Mouse (Mus musculus) hindlimb bud, embryonic 11.5 days (tissue): ENCODE data around the gene Nfia.

Source experiments
- DNase-seq: peaks from one replicate; pipeline ENCODE4 v3.0.0-alpha.2; 2012; ENCODE audit warnings: low read depth, low spot score; ENCODE audit errors: extremely low spot score

The Nfia gene

DNA sequence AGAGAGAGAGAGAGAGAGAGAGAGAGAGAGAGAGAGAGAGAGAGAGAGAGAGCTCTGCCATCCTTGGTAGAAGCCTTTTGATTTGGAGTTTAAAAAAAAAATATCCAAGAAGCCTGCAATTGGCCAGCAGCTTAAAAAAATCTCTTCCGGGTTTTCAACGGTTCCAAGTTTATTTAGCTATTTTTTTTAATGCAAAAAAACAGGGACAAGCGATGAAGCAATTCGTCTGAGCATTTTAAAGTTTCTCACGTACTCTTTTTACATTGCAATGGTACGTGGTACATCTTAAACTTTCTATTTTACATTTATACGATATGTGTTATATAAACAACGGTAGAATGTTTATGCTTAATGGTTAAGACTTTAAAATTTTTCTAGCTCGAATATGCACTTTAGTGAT, at the start of gene Nfia:
Gene Nfia, plus strand, starts transcription at position 94 of the 400 bp plus-strand sequence.
- no peak for DNase-seq

DNA sequence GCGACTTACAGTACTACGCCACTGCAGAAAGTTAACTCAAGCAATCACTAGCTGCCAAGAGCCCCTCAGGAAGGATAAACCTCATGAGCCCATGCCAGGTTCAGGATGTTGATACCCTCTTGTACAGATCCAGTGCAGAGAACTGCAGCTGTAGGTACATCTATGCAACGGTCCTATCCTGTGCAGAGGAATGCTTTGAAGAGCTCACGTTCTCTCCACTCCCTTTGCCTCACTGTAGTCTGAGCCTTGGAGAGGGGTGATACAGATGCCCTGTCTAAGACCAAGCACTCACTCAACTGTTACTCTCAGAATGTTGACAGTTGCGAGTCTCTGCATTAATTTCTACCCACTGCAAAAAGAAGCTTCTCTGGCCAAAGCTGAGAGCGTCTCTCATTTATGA, 49.2 kb upstream of the Nfia start:
- DNase-seq, result no peak

DNA sequence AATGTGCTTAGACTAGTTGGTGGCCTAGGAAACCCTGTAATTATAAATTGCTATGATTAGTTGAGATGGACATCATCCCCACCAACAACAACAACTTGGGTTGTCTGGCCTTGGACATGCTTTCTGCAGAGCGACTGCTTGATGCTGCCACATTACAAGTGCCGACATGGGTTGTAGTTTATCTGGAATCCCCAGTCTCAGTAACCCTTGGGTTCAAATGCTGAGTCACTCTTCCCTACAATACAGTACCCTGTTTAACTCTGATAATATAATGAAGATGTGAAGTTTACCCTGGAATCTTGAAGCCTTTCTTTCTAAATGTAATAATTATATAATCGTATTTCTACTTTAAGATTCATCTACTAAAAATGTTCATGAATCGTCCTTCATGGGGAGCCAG, 44.0 kb upstream of the Nfia start:
- DNase-seq, result no peak

DNA sequence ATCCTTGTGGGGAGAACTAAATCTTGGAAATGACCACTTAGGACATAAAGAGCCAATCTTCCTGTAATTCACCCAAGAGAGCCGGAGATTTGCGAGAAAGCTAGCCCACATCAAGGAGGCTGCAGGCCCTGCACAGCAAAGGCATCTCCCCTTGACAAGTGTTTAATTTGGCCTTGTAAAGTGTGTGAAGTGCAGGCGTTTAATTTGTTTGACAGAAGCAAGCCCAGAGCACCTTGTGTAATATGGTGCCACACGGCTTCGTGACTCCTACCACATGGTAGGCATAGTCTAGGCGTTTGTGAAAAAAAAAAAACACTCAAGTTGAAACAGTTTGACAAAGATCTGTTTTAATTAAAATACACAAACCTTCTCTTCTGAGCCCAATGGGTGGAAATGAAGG, 42.5 kb upstream of the Nfia start:
- DNase-seq, result no peak

DNA sequence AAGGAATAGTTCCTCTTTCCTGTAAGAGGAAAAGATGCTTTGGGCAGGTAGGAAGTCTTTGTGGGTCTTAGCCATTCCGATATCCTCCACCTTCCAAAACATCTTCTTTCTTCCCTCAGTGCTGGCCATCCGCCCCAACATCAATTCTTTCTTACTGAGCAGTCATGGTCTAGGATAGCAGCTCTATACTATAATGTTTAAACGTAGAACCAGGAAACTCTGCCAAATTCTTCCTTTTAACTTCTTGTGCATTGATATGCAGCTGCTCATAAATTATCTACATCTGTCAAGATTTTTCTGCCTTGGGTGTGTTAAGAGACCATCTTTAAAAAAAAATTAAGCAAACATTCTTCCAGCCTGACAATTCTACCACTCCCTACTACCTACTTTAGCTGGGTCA, 42.1 kb upstream of the Nfia start:
- DNase-seq, result no peak

DNA sequence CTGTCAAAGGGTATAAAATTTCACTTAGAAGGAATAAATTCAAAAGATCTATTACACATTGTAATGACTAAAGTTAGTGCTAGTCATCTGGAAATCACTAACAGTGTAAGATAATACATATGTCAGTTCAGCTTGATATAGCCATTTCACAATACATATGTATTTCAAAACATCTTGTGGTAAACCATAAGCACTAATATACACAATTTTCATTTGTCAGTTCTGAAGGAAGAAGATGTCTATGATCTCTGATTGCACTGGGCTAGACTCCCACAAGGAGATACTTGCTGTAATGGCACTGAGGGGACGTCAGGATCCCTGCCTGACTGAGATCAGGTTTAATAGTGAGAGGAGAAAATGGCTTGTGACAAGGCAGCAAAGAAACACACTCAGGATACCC, 39.1 kb upstream of the Nfia start:
- no peak for DNase-seq

DNA sequence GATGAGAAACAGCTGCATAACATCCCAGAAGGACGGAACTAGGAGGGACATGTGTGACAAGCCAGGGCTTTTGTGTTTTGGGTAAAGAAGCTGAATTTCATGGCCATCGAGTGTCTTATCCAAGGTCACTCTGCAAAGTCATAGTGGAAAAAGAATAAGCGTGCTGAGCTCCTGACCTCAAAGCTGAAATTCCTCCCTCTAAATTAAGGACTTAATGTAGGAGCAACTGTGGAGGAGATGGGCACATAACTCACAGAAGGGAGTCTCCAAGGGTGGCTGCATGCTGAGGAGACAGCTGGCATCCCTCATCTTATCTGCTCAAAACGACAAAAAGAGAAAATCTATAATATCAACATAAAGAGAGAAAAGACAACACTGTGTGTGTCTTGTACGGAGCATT, 28.6 kb upstream of the Nfia start:
- DNase-seq, result no peak

DNA sequence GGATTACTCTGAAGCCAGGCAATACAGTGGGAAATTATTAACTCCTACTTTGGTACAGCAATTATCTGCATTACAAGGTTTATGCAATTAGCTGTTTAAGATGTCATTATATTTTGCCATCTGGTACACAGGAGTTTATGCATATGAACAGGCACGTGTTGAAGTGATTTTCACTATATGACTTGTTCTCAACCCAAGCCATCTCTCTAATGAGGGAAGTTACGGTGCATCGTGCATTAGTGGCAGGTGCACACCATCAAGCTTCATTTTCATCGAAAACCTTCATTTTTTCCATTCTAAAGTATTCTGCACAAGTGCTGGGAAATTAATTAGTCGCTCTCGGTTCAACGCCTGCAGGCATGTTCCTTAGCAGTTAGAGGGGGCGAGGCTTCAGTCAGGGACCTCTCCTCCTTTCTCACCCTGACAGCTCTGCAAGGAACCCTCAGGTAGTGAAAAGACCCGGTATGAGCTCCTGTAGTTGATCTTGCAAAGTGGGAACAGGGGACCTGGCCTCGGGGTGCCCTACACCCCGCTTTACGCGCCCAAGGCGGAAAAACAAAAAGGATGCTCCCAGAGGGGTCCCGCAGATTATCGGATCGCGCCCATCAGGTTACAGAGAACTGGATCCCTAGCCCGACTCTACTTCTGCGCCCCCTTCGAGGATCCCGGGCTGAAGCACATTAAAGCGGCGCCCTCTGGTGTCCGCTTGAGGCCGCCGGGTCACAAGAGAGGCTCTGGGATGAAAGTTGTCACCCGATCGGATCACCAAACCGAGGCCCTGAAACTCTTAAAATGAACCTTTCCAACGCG, 27.0 kb upstream of the Nfia start:
- no peak for DNase-seq

DNA sequence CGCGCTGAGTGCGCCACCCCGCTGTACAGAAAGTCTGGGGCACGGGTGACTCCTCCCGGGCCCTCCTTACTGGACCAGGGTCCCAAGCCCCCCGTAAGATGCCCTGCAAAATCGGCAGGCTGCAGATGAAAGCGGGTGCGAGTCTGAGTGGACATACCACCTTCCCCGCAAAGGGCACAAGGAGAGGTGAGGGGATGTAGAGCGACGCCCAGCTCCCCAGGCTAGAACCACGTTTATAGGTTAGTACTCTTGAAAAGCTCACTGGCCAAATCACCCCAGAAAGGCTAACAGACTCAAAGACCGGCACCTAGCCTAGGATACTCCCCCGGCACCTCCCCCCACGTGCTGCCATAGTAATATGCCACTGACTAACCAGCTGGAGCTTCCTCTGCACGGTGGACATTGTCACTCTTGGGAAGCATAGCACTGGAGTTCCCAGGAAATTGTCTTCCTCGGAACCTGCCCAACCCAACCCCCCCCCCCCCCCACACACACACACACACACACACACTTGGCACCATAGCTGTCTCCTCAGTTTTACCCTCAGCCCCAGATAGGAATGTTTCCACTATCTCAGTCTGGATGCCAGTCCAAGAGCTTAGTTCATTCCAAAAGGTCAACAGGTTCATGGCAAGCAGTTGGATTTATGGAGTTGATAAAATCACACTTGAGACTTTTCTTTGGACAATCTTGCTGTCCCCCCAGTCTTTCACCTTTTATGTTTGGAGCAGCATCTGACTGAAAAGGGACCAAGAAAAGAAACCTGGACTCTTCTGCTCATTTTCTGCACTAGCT, 26.2 kb upstream of the Nfia start:
- no peak for DNase-seq

DNA sequence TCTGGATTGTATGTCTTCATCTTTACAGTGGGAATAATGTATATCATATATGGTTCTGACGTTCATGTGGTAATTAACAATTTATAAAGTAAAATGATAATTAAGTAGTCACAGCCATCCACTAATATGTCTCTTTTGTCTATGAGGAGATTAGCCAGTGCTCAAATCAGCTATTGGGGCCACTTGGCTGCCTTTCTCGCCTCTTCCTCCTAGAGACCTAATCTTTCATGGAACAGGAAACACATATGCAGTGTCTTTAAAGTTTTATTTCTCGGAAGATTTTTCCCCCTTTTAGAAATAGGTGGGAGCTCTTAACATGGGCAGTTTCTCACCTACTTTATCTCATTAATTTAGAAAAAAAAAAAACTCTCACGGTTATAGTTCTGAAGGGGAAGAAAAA, 22.1 kb upstream of the Nfia start:
- no peak for DNase-seq

DNA sequence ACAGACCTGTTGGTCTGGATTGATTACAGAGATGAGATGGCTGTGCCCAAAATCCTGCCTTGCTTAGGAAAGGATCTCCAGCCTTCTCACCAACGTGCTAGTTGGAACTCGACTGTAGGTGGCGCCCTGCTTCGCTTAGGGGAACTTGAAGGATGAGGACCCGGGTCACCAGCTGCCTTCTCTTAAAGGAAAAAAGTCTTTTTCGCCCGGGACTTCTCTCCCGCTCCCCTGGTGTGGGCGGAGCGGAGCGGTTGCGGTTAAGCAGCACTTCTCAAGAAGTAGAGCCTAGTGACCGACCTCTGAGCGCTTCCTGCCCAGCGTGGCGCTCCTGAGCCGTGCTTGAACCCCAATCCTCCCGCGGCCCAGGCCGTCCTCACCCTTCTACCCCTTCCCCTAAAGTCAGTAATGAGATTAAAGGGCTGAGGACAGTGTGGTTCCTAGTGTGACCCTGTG, 21.5 kb upstream of the Nfia start:
- DNase-seq, result no peak

DNA sequence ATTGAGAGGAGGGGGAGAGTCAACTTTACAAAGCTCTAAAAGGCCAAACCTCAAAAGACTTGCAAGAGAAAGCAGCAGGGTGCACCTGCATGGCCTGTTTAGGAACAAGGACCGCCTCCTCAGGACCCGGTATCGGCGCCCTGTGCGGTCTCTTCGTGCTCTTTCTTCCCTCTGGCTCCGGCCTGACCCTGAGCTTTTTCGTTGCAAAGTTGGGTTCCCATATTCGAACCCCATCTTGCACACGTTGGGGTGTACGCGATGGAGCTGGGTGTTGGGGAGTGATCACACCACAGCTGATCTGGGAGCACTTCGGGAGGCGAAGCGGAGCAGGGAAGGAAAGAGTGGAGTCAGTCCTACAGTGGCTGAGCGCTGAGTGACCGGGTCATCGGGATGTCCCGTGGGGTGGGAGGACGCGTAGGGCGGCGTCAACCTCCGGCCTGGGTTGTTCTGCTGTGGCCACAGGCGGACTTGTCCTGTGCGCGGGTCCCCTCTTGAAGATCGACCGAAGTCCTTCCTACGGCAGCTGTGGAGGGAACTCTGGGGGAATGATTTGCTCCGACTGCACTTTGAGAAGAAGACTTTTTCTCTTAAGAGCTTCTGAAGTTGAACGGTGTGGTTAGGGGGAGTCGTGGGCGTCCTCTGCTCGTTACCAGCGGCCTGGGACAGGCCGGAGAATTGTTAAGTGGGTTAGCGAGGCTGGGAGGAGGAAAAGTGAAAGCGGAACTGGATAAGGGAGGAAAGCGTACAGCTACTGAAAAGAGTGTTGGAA, 20.9 kb upstream of the Nfia start:
- no peak for DNase-seq

DNA sequence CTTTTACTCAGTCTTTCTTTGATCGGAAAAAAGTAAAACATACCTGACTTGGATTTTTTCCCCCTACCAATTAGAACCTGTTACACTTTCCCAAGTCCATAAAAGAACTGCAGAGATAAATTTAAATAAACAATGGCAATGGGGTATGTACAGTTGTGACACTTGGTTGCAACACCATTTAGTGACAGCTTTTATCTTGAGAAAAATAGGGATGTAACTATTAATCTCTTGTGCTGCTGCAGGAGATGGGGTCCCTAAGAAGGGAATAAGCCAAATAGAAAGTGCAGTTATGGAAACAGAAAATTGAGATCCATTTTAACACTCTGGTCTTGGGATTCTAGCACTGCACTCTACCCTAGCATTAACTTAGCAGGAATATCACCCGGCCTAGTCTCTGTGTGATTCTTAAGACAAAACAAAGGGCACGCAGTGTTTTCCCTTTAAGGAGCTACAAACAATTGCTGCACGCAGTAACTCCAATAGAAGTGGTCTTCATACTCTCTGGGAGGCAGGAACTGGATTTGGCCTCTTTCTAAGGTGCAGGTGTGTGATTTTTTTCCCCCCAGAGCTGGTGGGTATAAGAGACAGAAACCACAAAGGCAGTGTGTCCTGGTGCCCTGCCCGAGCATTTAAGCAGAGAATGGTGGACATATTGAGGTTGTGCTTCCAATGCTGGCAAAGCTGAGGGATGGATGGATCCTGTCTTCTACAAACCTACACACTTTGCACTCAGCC, 20.1 kb upstream of the Nfia start:
- no peak for DNase-seq

DNA sequence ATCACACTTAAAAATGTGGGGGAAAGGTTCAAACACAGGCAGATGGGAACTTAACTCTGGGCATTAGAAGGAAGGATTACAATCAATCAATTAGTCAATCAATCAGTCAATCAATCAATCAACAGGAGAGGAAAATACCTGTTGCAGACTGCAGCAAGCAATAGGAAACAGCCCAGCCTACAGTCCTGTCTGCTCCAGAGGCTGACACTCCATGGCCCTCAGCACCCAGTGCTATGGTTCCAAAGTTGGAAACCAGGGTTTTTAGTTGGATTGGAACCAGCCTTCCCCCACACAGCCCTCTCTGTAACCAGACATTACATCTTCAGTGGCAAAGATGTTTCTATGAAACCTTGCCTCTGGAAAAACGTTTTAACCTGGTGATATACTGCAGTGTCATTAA, 19.0 kb upstream of the Nfia start:
- DNase-seq, result no peak

DNA sequence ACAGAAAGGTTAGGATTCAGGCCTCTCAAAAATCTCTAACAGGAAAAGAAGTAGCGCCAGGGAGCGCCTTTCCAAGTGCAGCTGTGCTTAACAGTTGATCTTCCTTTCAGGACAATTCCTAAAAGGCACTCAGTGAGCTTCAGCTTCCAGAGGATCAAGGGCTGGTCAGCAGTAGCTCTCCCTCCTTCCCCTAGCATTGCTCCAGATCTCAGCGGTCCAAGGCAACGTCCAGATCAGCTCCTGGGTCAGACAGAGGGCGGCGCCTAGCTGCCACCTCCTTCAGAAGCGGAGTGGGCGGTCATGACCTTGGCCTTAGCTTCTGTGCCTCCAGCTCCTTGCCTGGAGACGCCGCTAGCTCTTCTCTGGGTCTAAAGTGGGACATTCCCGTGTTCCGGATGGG, 18.3 kb upstream of the Nfia start:
- no peak for DNase-seq

DNA sequence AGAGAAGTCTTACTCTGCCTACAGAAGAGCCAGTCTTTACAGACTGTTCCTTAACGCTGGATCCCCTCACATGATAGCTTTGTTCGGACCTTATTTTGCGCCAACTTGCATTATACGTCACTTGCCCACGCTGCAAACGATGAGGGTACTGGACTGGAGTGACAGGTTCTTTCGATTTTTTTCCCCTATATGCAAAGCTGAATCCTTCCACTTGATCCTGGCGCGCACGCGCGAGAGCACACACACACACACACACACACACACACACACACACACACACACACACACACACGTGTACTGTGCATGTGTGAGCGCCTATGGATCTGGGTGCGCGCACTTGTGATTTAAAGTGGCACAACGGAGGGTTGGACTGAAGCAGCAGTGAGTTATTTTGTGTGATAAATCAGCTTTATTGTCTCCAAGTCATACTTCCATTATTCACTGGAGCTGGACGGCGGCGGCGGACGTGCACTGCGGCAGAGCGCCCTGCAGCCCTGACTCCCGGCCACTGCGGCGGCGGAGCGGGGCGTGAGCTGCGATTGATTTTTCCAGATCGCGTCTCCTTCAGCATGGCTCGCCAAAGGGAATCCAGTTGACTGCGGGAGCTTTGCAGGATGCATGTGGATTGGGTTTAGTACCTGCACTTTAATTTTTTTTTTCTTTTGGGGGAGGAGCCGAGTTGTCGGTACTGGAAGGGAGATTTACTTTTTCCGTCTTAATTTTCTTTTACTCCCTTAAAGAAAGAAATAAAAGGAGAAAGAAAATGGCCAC, 15.1 kb upstream of the Nfia start:
- DNase-seq, result no peak

DNA sequence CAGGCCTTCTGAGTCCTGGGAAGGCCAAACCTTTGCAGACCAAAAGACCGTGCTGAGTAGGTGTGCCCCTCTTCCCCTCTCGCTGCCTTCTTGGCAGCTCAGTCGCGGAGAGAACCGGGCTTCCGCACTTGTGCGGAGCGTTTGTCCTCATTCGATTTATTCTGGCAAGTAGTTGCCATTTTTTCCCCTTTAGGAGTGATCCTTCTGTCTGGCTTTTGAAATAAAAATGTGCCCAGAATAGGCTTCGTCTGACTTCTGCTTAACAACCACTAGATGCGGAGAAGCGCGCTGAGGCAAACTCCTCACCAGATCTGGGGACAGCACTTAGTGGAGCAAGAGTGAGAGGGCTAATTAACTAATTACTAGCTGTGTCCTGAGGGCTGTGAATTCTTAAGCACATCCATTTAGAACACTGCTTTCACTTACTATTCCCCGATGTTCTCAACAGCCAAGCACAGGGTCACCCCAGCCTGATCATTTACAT, 14.5 kb upstream of the Nfia start:
- DNase-seq, result no peak

DNA sequence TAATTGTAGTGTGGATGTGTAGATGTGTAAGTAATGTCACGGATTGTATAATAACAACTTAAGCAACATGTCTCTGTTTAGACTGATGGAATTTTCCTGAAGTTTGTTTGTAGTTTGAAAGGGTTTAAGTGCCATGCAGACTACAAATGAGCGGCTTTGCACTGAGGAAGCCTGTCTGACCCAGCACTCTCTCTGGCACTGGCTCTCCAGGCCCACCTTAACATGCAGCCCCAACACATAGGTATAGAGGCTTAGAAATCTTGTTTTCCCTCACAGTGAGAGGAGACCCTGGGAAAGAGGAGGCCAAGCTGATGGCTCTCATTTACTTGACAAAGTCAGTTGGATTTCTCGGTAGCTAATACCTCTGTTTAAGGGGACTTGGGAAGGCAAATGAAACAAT, 13.9 kb upstream of the Nfia start:
- no peak for DNase-seq

DNA sequence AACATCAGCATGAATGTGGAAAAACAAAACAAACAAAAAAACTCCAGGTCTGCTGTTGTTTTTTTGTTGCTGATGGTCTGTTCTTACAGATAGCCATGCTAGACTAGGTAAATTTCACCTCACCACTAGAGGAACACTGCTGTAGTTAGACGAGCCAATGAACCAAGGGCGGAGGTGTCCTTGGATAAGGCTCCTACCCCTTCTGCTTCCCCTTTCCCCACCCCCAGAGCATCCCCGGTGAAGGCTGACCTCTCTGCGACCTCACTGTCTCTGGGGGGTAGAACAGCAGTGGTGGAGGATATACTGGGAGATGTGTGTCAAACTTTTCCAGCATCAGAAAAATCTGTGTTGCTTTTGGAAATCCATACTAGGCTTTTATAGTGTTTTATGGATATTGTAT, 7.9 kb upstream of the Nfia start:
- no peak for DNase-seq
